Mouse (Mus musculus) yolk sac, embryonic 10.5 days (tissue): ENCODE data around the gene Timm9.
"Not testable (repeated sequence)": the region's sequence is repeated elsewhere in the genome, so short reads cannot be mapped to it uniquely, and the experiment has no call there.

ENCODE experiments used
- DNase-seq: peaks from one replicate; pipeline ENCODE4 v3.0.0-alpha.2; 2017; ENCODE audit warnings: low spot score

The Timm9 gene

GRCm38 (mm10) chr12:71104275-71104674, 32.2 kb downstream of the Timm9 start:
- DNase-seq: not testable (repeated sequence)

- DNase-seq: no peak
Observed at GRCm38 (mm10) chr12:71086331-71086730, 50.2 kb downstream of the Timm9 start.
